Mouse (Mus musculus): ENCODE data around the gene CN725425.

Gene CN725425

DNA sequence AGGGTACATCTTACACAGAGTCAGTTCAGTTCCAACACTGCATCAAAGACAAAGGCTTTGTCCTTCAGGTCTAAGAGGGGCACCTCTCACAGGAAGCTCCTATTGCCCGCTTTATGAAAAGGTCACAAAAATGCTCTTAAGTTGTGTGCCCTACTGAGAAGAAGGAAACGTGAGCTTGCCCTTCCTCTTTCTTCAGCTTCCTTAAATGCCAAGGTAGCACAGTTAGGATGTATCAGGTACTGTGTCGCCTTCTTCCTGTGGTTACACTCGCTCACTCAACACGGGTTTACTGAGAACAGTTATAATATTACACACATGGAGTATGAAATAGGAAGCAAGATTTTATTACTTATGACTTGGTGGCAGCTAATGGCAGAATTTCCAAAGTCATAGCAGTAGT lies 38.0 kb downstream of the CN725425 start:
- no peak for DNase-seq

- DNase-seq: no peak
These were observed 41.5 kb downstream of the CN725425 start for GRCm38 (mm10) chr15:91240683-91241335.

DNA sequence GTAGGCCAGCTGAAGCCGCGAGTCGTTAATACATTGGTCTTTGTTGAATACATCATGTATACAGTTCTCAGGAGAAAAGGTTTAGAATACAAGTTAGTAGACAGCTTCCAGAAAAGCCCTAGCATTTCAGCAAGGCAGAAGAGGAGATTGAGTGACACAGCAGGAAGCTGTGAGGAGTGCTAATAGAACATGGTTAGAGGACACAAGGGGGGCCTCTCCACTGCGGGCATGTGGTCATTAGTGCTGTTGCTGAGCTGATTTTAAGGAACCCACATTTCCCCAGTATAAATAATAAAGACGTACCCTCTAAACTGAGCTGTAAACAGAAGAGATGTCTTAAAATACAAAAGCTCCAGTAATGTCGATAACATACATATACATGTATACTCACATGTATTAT lies 51.5 kb downstream of the CN725425 start:
- DNase-seq: peak; percentile 13

GRCm38 (mm10) chr15:91251544-91252408 lies 52.5 kb downstream of the CN725425 start:
- no peak for DNase-seq

DNA sequence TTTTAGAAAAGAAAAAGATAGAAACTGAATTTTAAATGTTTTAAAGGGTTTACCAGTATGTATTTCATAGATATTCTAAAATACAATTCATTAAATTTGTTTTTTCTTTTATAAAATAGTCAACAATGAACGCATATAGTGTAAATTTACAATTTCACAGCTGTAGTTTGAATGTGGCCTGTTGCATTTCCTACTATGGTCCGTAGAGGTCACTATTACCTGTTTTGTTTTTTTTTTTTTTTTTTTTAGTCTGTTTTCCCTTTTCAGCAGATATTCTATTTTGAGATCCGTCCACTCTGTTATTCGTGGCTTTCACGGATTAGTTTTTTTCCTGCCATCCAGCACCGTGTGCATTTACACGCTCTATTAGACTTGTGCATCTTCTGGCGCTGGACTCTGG lies 53.7 kb downstream of the CN725425 start:
- DNase-seq: no peak

GRCm38 (mm10) chr15:91255308-91255707 lies 56.0 kb downstream of the CN725425 start:
- no peak for DNase-seq

- DNase-seq: no peak
These were observed 57.8 kb downstream of the CN725425 start for GRCm38 (mm10) chr15:91257140-91257539.

GRCm38 (mm10) chr15:91260578-91260977 lies 61.3 kb downstream of the CN725425 start:
- no peak for DNase-seq

DNA sequence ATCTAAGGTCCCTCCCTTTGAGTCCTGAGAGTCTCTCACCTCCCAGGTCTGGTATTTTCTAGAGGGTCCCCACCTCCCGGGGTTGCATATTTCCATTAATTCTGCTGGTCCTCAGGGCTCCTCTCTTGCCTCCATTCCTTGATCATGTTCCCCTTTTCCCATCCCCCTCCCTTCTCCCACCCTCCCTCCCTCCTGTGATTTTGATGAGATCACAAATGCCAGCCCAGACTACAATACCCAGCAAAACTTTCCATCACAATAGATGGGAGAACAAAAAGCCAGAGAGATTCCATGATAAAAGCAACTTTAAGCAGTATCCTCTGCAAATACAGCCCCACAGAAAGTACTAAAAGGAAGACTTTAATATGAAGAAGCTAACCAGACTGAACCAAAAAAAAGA lies 64.6 kb downstream of the CN725425 start:
- DNase-seq: no peak

GRCm38 (mm10) chr15:91268532-91268931 lies 69.2 kb downstream of the CN725425 start:
- DNase-seq: no peak

- no peak for DNase-seq
These were observed 76.7 kb downstream of the CN725425 start for GRCm38 (mm10) chr15:91275961-91276360.

DNA sequence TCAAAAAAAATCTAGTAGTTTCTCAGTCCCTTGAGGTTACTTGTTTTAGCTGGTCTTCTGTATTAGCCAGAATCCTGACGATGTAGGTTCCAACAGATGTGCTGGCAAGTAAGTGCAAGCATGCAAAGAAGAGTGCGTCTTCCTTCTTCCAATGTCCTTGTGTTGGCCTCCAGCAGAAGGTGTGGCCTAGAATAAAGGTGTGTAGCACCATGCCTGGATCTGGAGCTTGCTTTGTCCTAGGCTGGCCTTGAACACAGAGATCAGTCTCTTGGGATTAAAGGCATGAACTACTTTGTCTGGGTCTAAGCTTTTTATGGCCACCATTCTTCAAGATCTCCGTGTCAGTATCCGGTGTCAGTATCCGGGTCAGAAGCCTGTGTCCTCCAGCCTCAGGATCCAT lies 80.3 kb downstream of the CN725425 start:
- no peak for DNase-seq

DNA sequence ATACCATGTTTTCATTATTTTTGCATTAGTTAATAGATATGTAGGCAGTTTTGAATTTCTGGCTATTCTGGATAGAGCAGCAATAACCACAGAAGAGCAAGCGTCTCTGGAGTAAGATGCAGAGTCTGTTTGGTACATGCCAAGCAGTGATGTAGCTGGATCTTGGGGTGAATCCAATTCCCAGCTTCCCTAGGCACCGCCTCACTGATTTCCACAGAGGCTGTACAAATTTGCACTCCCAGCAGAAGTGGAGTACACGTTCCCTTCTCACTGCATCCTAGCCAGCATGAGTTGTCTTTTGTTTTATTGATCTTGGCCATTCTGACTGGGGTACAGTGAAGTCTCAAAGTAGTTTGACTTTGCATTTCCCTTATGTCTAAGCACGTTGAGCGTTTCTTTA lies 82.2 kb downstream of the CN725425 start:
- no peak for DNase-seq

DNA sequence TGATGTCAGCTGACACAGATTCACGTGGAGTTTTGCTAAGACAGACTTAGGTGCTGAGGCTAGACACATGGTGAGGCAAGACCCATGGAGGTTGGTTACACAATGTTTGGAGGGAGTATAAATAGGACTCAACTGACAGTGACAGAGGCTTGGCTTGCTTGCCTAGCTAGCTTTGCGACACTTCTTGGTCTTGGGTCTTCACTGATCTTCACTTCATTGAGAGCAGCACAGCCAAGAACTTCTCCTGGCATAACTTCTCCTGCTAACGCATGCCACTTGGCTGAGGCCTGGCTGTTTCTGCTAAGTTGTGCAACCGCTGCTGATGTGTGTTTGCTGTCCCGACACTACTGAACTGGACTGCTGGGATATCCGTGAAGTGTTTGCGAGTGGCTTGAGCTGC lies 83.5 kb downstream of the CN725425 start:
- DNase-seq: no peak

DNA sequence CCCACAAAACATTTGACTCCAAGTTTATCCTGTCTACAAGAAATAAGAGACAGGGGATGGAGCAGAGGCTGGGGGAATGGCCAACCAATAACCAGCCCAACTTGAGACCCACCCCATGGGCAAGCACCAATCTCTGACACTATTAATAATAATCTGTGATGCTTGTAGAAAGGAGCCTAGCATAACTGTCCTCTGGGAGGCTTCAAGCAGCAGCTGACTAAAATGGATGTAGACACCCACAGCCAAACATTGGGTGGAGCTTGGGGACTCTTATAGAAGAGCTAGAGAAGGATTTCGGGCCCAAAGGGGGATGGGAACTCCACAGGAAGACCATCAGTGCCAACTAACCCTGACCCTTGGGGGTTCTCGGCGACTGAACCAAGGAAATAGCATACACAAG lies 84.1 kb downstream of the CN725425 start:
- no peak for DNase-seq

DNA sequence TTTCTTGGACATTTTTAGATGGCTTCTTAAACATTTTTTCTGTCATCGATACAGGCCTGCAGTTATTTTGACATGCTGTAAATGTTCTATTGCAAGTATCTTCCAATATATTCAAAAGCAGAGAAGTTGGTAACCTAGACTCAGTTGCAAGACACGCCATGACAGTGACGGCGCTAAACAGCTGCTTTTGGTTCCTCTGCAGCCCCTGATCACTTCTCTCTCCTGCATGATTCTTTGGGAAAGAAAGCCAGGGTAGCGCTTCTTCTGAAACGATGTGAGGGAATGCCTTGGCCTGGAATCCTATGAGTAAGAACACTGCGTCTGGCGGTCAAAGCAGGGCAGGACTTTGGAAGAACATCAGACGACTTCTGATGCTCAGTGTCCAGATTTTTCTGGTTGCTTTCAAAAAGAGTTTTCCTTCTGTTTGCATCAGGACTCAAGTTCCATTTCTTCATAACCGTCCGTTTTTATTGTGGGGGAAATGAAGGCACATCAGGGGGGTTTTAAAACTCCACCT lies 100.1 kb downstream of the CN725425 start:
- no peak for DNase-seq

GRCm38 (mm10) chr15:91301366-91301765 lies 102.1 kb downstream of the CN725425 start:
- DNase-seq: peak; percentile 96

DNA sequence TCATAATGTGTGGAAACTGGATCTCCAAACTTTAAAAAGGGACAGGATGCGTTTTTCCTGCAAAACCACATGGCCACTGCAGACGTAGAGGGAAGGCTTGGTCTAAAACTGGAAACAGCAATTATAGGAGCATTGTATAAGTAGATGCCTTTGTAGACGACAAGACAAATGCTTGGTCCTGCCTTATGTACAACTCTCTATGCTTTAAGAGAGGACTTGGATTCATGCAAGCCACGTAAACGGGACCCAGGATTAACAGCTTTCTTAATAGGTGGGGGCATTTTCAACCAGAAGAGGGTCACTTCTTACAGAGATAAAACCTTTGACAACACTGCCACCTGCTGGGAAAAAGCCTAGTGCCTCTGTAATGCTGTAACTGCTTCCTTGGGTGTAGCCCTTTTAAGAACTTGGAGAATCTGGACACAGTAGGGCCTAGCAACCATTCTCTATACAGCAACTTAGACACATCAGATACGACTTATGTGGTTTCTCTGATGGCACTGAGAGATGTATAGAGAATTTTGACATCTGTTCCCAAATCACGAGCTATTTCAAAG lies 105.1 kb downstream of the CN725425 start:
- peak; percentile 60 for DNase-seq
